In genomic region chr3:41194311-41195112, GRCm38 (mm10) we compare ENCODE assay signal across 9 mouse cellular contexts.
DNase-seq lines count a peak whose midpoint lies in the region; ATAC-seq lines count a peak whose summit lies in the region.
"Had no signal": no experiment of that assay in that cellular context is flagged by ENCODE, and none has a peak within 500 bp of the region (broad histone marks: within the 10 kb centered on the region; RNA-seq: fewer than 3 reads in every experiment).

No protein-coding gene starts in this region.

- no peak overlapping the region for H3K4me2 ChIP-seq in stomach, embryonic 16.5 days (ENCODE audit: low read depth, low read length)
- H3K4me2 ChIP-seq: limb, embryonic 13.5 days had no signal

- WGBS in heart, embryonic 10.5 days: 66% methylated on average over 9 of the region's 9 CpGs
- 68% methylated on average over 9 of the region's 9 CpGs for WGBS in stomach, embryonic 16.5 days

- peak overlapping the region; percentile 79 for H3K27ac ChIP-seq in heart, embryonic 10.5 days
- H3K27ac ChIP-seq in stomach, embryonic 16.5 days (ENCODE audit: low read length): peak overlapping the region; percentile 42
- H3K27ac ChIP-seq: limb, embryonic 13.5 days had no signal

- no peak overlapping the region for H3K4me3 ChIP-seq in heart, embryonic 10.5 days
- H3K4me3 ChIP-seq in stomach, embryonic 16.5 days (replicated peaks; ENCODE audit: low read length): no peak overlapping the region
- H3K4me3 ChIP-seq: limb, embryonic 13.5 days had no signal

- H3K9me3 ChIP-seq in heart, embryonic 10.5 days: no peaks in the 10 kb centered on the region
- no peaks in the 10 kb centered on the region for H3K9me3 ChIP-seq in stomach, embryonic 16.5 days (replicated peaks; ENCODE audit: control insufficient read depth, low read length)
- H3K9me3 ChIP-seq: limb, embryonic 13.5 days had no signal

- DNase-seq in heart, embryonic 10.5 days (ENCODE audit: low spot score): no peak
- no peak for DNase-seq in heart, adult 8-10 months (ENCODE audit: low spot score)
- peak; percentile 8 to 29 for DNase-seq in urinary bladder, adult 18-20 months (ENCODE audit: low spot score in 2 of 2)
- DNase-seq in urinary bladder, adult 2 months (ENCODE audit: low spot score): no peak
- peak; percentile 4 to 13 for DNase-seq in cerebellum, postnatal 36 days
- DNase-seq in c-Kit-positive CD71-positive TER-119-positive erythroid progenitor cells, embryonic 14.5 days (ENCODE audit: low spot score): no peak

- H3K9ac ChIP-seq in stomach, embryonic 16.5 days (ENCODE audit: low read length): no peak overlapping the region
- H3K9ac ChIP-seq: limb, embryonic 13.5 days had no signal

- H3K27me3 ChIP-seq in heart, embryonic 10.5 days (ENCODE audit: insufficient read depth, poor library complexity, severe bottlenecking): no peaks in the 10 kb centered on the region
- no peaks in the 10 kb centered on the region for H3K27me3 ChIP-seq in stomach, embryonic 16.5 days (ENCODE audit: control insufficient read depth, insufficient read depth, low read length)
- H3K27me3 ChIP-seq: limb, embryonic 13.5 days had no signal

- no peaks in the 10 kb centered on the region for H3K36me3 ChIP-seq in heart, embryonic 10.5 days
- H3K36me3 ChIP-seq in stomach, embryonic 16.5 days (ENCODE audit: control insufficient read depth, insufficient read depth, low read length): no peaks in the 10 kb centered on the region
- H3K36me3 ChIP-seq: limb, embryonic 13.5 days had no signal

- ATAC-seq in stomach, embryonic 16.5 days (ENCODE audit: insufficient read depth, low FRiP score): no peak
- no peak for ATAC-seq in megakaryocyte, adult 5-6 weeks (ENCODE audit: poor library complexity, severe bottlenecking)

- peaks cover 37% of the 10 kb centered on the region for H3K4me1 ChIP-seq in heart, embryonic 10.5 days
- H3K4me1 ChIP-seq in stomach, embryonic 16.5 days (ENCODE audit: control insufficient read depth, insufficient read depth, low read length): 0 out of 2 replicates have a peak, but pooled peaks cover 7% of the 10 kb centered on the region

Comparison
In these comparisons a context has a peak if more than half of its experiments do, and no peak if none do; other contexts are left out.
1. DNase-seq: peak in urinary bladder, adult 18-20 months (2 of 2) and cerebellum, postnatal 36 days (2 of 2); none in heart, embryonic 10.5 days (single experiment), heart, adult 8-10 months (single experiment), urinary bladder, adult 2 months (single experiment) and c-Kit-positive CD71-positive TER-119-positive erythroid progenitor cells, embryonic 14.5 days (single experiment).